Mouse (Mus musculus) midbrain, postnatal 0 days (tissue): ENCODE data around the gene Tm7sf2. TPM values are rescaled to one million over a fixed set of nuclear protein-coding genes. Genes with fewer than 3 reads are reported as not detected.
A peak's percentile ranks its signal among the peaks of the same experiment; 100 is the strongest.

Experiments used
- ATAC-seq: fragments of 200-750 bp; cut with Nextera tagmentation; 2 replicates; pipeline ENCODE4 v1.8.0; 2017; ENCODE audit warnings: moderate number of reproducible peaks, mild to moderate bottlenecking, moderate TSS enrichment, moderate library complexity; ENCODE audit not compliant: low FRiP score
- DNase-seq: peaks from one replicate; pipeline ENCODE4 v3.0.0-alpha.2; 2015; ENCODE audit warnings: low spot score
- H3K27ac ChIP-seq: fragments of 300-500 bp; sonication (generic); 2 replicates; pipeline ENCODE4 v1.5.1; 2014; ENCODE audit warnings: low read depth, mild to moderate bottlenecking, low read length, mixed read lengths
- H3K27me3 ChIP-seq: fragments of 300-500 bp; sonication (generic); 2 replicates; pipeline ENCODE4 v1.6.1; 2014; ENCODE audit warnings: low read length, control low read depth, mixed read lengths; ENCODE audit not compliant: insufficient read depth
- H3K36me3 ChIP-seq: fragments of 300-500 bp; sonication (generic); 2 replicates; pipeline ENCODE4 v1.6.1; 2014; ENCODE audit warnings: low read length, control low read depth, mixed read lengths; ENCODE audit not compliant: insufficient read depth
- H3K4me1 ChIP-seq: fragments of 300-500 bp; sonication (generic); 2 replicates; pipeline ENCODE4 v1.6.1; 2014; ENCODE audit warnings: mild to moderate bottlenecking, control low read depth, antibody characterized with exemption, low read length, mixed read lengths; ENCODE audit not compliant: insufficient read depth
- H3K4me2 ChIP-seq: fragments of 300-500 bp; sonication (generic); 2 replicates; pipeline ENCODE4 v1.6.1; 2014; ENCODE audit warnings: low read depth, mild to moderate bottlenecking, low read length, mixed read lengths; ENCODE audit not compliant: poor library complexity, severe bottlenecking
- H3K4me3 ChIP-seq: fragments of 300-500 bp; sonication (generic); 2 replicates; pipeline ENCODE4 v1.5.1; 2014; ENCODE audit warnings: low read depth, mild to moderate bottlenecking, low read length, moderate library complexity
- H3K9ac ChIP-seq: fragments of 300-500 bp; sonication (generic); replicated peaks from 2 replicates; pipeline ENCODE4 v1.6.1; 2014; ENCODE audit warnings: mild to moderate bottlenecking, low read length, moderate library complexity, mixed read lengths; ENCODE audit not compliant: poor library complexity, severe bottlenecking
- H3K9me3 ChIP-seq: fragments of 300-500 bp; sonication (generic); 2 replicates; pipeline ENCODE4 v1.6.1; 2016; ENCODE audit warnings: low read length, control low read depth
- CTCF ChIP-seq: IDR thresholded peaks from 2 replicates; pipeline ENCODE4 v1.5.1; 2016; ENCODE audit warnings: antibody characterized with exemption, mild to moderate bottlenecking
- WGBS: fragments of 180-500 bp; shearing (Covaris S2); extraction: QIAGEN DNeasy Blood & Tissue Kit; methylation state at CpG from one replicate; pipeline ENCODE4 v1.1.7; 2014; 5-methylcytosine and 5-hydroxymethylcytosine counted together
- microRNA-seq: library from miRNA; unstranded; fragments of <30 nt; microRNA quantifications from one replicate; pipeline ENCODE4, GENCODE M21; 2016; ENCODE audit warnings: borderline number of aligned reads
- polyA plus RNA-seq: library from polyadenylated mRNA; unstranded; fragments of >200 nt; fragmentation: Nextera tagmentation; extraction: Ambion mirVana; gene quantifications from 2 replicates; pipeline ENCODE4 v1.2.1, GENCODE M21; 2015
- total RNA-seq: library from RNA; depleted of rRNA; stranded (reverse); fragments of >200 nt; gene quantifications from 2 replicates; pipeline ENCODE4 v1.2.3, GENCODE M21; 2014; rRNA removed

Gene Tm7sf2
- total and polyA plus RNA-seq, 2 experiments from 2014 or later, result 50.2 to 79.5 TPM

DNA sequence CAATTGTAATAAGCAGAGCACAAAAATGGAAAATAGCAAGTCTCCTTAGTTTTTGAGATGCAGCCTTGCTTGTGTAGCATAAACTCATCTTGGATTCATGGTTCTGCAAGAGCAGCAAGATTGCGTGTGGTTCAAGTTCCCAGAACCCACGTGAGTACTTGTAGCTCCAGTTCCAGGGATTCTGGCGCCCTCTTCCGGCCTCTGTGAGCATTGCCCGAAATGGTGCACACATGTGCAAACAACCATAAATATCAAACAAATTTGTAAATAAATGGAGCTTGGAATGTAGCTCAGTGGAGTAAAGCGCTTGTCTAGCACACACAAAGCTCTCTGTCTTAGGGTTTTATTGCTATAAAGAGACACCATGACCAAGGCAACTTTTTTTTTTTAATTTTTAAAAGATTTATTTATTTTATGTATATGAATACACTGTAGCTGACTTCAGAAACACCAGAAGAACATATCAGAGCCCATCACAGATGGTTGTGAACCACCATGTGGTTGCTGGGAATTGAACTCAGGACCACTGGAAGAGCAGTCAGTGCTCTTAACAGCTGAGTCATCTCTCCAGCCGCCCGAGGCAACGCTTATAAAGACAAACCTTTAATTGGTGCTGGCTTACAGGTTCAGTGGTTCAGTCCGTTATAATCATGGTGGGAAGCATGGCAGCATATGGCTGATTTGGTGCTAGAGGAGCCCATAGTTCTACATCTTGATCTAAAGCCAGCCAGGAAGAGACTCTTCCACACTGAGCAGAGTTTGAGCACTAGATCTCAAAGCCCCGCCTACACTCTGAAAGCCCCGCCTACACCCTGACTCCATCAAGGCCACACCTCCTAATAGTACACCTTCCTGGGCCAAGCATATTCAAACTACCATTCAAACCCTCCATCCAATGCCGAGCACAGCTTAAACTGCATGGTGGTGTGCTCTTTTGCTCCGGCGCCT is 49.8 kb downstream of the Tm7sf2 start:
- TF ChIP-seq CTCF, result peak; percentile 91
- Histone ChIP-seq H3K27ac (no peak overlapping the region), H3K36me3 (no peaks in the 10 kb centered on the region), H3K4me1 (0 out of 2 replicates have a peak, but pooled peaks cover 7% of the 10 kb centered on the region), H3K27me3 (peaks cover 5% of the 10 kb centered on the region; the same call in 1 of the 2 replicates), H3K9ac (no peak overlapping the region), H3K4me2 (no peak overlapping the region), H3K9me3 (no peaks in the 10 kb centered on the region), H3K4me3 (no peak overlapping the region)
- peak; percentile 90 for DNase-seq
- ATAC-seq, result no peak
- WGBS, result 34% methylated on average over 15 of the region's 15 CpGs

DNA sequence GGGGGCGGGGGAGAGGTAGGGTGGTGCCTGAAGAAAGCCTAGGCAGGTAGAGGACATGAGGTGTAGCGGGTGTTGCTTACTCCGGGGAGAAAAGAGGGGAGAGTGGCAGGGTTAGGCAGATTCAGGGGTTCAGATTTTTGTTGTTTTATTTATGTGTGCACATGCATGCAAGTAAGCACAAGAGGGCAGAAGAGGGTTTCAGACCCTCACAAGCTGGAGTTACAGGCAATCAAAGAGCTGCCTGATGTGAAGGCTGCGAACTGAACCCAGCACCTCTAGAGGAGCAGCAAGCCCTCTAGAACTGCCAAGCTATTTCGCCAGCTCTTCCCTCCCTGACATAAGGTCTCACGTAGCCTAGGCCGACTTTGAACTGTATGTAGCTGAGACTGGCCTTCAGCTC is 51.6 kb downstream of the Tm7sf2 start:
- TF ChIP-seq CTCF, result peak; percentile 55
- whole genome bisulfite sequencing, result 51% methylated on average over 7 of the region's 7 CpGs
- Histone ChIP-seq H3K9me3 (no peaks in the 10 kb centered on the region), H3K4me2 (peak overlapping the region; percentile 88; the same call in 1 of the 2 replicates), H3K27ac (no peak overlapping the region), H3K4me3 (no peak overlapping the region), H3K9ac (no peak overlapping the region), H3K36me3 (no peaks in the 10 kb centered on the region), H3K4me1 (0 out of 2 replicates have a peak, but pooled peaks cover 7% of the 10 kb centered on the region), H3K27me3 (peaks cover 5% of the 10 kb centered on the region; the same call in 1 of the 2 replicates)
- peak; percentile 49 for DNase-seq
- no peak for ATAC-seq

DNA sequence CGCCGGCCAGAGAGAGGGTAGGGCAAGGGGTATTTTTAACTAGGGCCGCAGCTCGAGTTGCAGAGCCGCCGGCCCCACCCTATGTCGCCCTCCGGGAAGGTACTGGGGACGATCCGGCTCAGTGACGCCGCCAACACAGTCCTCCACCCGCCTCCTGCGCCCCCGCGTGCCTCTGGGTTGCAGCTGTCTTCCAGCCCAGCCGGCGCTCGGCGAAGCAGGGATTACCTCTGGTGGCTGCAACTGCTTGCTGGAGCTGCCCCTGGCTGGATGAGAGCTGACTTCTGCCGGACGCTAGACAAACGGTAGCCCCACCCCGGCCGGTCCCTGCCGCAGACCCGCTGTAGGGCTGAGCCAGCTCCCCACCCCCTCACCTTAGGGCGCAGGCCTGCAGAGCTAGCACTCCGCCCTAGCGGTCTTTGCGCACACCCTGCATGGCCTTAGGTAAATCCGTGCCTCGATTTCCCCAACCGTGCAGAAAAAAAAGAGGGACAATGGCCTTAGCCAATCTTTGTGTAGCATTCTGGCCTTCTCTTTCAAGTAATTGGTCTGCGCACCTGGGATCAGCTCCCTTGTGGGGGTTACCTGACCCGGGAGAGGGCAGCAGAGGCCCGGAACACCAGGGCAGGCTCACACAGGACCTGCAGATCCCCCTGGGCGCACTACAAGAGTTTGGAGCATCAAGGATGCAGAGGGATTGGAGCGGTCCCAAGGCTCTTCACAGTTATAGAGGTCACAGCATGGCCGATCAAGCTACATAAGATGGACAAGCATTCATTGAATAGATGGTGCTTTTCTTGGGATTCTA is 52.5 kb downstream of the Tm7sf2 start, which contains the start of gene Capn1:
Capn1 (minus strand) TSS at position 387 of the 805 bp plus-strand sequence.
- Histone ChIP-seq H3K4me2 (peak within 1 kb of the TSS; percentile 88), H3K27ac (no peak within 1 kb of the TSS), H3K27me3 (peaks cover 5% of the 10 kb centered on the region; the same call in 1 of the 2 replicates), H3K9me3 (no peaks in the 10 kb centered on the region), H3K36me3 (no peaks in the 10 kb centered on the region), H3K4me1 (0 out of 2 replicates have a peak, but pooled peaks cover 7% of the 10 kb centered on the region), H3K4me3 (peak within 1 kb of the TSS; percentile 49), H3K9ac (peak within 1 kb of the TSS; percentile 68)
- ATAC-seq (peak; percentile 71), DNase-seq (peak; percentile 60)
- WGBS, result 4% methylated on average over 32 of the region's 40 CpGs
- TF ChIP-seq CTCF, result peak; percentile 34

DNA sequence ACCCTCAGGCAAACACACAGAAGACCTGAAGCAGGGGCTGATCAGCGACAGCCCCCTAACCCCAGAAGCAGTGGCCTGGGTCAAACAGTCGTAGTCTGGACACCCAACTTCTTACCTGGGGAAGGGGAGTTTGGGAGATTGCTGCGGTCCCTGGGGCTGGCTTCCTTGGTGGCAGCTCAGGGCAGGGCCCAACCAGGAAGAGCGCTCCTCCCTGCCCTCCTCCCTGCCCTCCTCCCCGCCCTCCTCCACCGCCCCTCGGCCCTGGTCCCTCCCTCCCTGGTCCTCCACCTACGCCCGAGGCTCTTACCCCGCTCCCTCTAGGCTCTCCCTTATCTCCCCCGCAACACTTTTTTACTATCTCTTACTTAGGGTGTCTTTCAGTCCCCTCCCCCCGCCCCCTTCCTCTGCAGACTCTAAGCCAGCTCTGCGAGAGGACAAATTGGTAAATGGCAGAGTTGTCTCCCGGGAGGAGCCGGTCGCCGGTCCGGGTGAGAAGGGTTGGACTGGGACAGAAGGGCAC is 53.1 kb downstream of the Tm7sf2 start:
- WGBS, result 3% methylated on average over 14 of the region's 18 CpGs
- H3K36me3 ChIP-seq, result no peaks in the 10 kb centered on the region
- no peak overlapping the region for H3K27ac ChIP-seq
- peaks cover 5% of the 10 kb centered on the region; the same call in 1 of the 2 replicates for H3K27me3 ChIP-seq
- peak overlapping the region; percentile 49 for H3K4me3 ChIP-seq
- H3K4me1 ChIP-seq, result 0 out of 2 replicates have a peak, but pooled peaks cover 7% of the 10 kb centered on the region
- no peaks in the 10 kb centered on the region for H3K9me3 ChIP-seq
- peak overlapping the region; percentile 88 for H3K4me2 ChIP-seq
- peak overlapping the region; percentile 68 for H3K9ac ChIP-seq
- peak; percentile 57 for ATAC-seq
- no peak for TF ChIP-seq CTCF
- DNase-seq, result no peak

DNA sequence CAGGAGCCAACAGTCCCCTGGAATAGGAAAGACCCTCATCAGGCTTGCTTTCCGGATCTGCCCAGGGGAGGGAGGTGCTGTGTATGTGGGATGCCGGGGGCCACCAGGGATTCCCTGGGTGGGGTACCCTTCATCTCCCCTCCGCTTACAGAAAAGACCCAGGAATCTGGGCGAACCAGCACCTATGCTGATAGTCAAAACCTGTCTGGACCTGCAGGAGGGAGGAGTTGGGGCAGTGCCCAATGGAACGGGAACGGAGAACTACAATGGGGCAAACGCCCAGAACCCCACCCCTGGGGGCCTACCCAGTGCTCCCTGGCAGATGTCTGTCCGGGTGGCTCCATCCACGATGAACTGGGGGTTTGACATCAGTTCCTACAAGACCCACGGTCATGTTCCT is 54.5 kb downstream of the Tm7sf2 start:
- no peak for DNase-seq
- Histone ChIP-seq H3K27ac (no peak overlapping the region), H3K4me1 (0 out of 2 replicates have a peak, but pooled peaks cover 7% of the 10 kb centered on the region), H3K9me3 (no peaks in the 10 kb centered on the region), H3K27me3 (peaks cover 5% of the 10 kb centered on the region; the same call in 1 of the 2 replicates), H3K4me2 (no peak overlapping the region), H3K36me3 (no peaks in the 10 kb centered on the region), H3K9ac (no peak overlapping the region), H3K4me3 (no peak overlapping the region)
- ATAC-seq, result no peak
- 90% methylated on average over 10 of the region's 10 CpGs for WGBS
- no peak for TF ChIP-seq CTCF

Small RNA genes within 50 kb of the gene (microRNA-seq; reads per million reads assigned to microRNA genes)
- gene Mir6988, result 3.4 reads per million, percentile 2 among the genes with 10 or more reads in this experiment

Other genes starting within 250 kb of the Tm7sf2 start
- 11.2 and 19.1 TPM in 2 replicates for gene Frmd8, start 193.1 kb downstream of the Tm7sf2 start, total RNA-seq
- 11.2 and 11.7 TPM in 2 replicates for gene Frmd8, start 193.1 kb downstream of the Tm7sf2 start, polyA plus RNA-seq
- gene Slc25a45, start 190.6 kb downstream of the Tm7sf2 start, total RNA-seq, result 3.7 and 4.8 TPM in 2 replicates
- gene Slc25a45, start 190.6 kb downstream of the Tm7sf2 start, polyA plus RNA-seq, result 2.1 and 2.7 TPM in 2 replicates
- 9.0 and 11.4 TPM in 2 replicates for gene Tigd3, start 174.2 kb downstream of the Tm7sf2 start, total RNA-seq
- gene Tigd3, start 174.2 kb downstream of the Tm7sf2 start, polyA plus RNA-seq, result 10.6 and 10.9 TPM in 2 replicates
- gene Dpf2, start 155.4 kb downstream of the Tm7sf2 start, total RNA-seq, result 52.9 and 84.7 TPM in 2 replicates
- gene Dpf2, start 155.4 kb downstream of the Tm7sf2 start, polyA plus RNA-seq, result 57.7 and 61.0 TPM in 2 replicates
- gene Cdc42ep2, start 143.6 kb downstream of the Tm7sf2 start, total RNA-seq, result 20.6 and 28.4 TPM in 2 replicates
- 19.2 and 20.9 TPM in 2 replicates for gene Cdc42ep2, start 143.6 kb downstream of the Tm7sf2 start, polyA plus RNA-seq
- gene Pola2, start 104.2 kb downstream of the Tm7sf2 start, total RNA-seq, result 17.8 and 21.6 TPM in 2 replicates
- gene Pola2, start 104.2 kb downstream of the Tm7sf2 start, polyA plus RNA-seq, result 16.7 and 16.9 TPM in 2 replicates
- not detected in 2 replicates for gene Slc22a20, start 82.2 kb downstream of the Tm7sf2 start, total RNA-seq
- gene Slc22a20, start 82.2 kb downstream of the Tm7sf2 start, polyA plus RNA-seq, result not detected in 2 replicates
- gene Capn1, start 52.5 kb downstream of the Tm7sf2 start, total RNA-seq, result 7.9 and 13.2 TPM in 2 replicates
- gene Capn1, start 52.5 kb downstream of the Tm7sf2 start, polyA plus RNA-seq, result 3.3 and 3.9 TPM in 2 replicates
- 27.8 and 36.3 TPM in 2 replicates for gene Syvn1, start 21.8 kb downstream of the Tm7sf2 start, total RNA-seq
- 34.6 and 34.8 TPM in 2 replicates for gene Syvn1, start 21.8 kb downstream of the Tm7sf2 start, polyA plus RNA-seq
- gene Mrpl49, start 10.6 kb downstream of the Tm7sf2 start, total RNA-seq, result 34.7 and 37.3 TPM in 2 replicates
- gene Mrpl49, start 10.6 kb downstream of the Tm7sf2 start, polyA plus RNA-seq, result 50.0 and 55.8 TPM in 2 replicates
- 494 and 628 TPM in 2 replicates for gene Fau, start 10.5 kb downstream of the Tm7sf2 start, total RNA-seq
- gene Fau, start 10.5 kb downstream of the Tm7sf2 start, polyA plus RNA-seq, result 587 and 625 TPM in 2 replicates
- 53.3 and 59.1 TPM in 2 replicates for gene Znhit2, start 7.2 kb downstream of the Tm7sf2 start, total RNA-seq
- 40.4 and 41.0 TPM in 2 replicates for gene Znhit2, start 7.2 kb downstream of the Tm7sf2 start, polyA plus RNA-seq
- 95.7 and 114 TPM in 2 replicates for gene Vps51, start 8.9 kb upstream of the Tm7sf2 start, total RNA-seq
- gene Vps51, start 8.9 kb upstream of the Tm7sf2 start, polyA plus RNA-seq, result 92.4 and 101 TPM in 2 replicates
- not detected in 2 replicates for gene Tmem262, start 11.7 kb upstream of the Tm7sf2 start, total RNA-seq
- gene Tmem262, start 11.7 kb upstream of the Tm7sf2 start, polyA plus RNA-seq, result not detected in 2 replicates
- not detected in 2 replicates for gene Gm28374, start 13.9 kb upstream of the Tm7sf2 start, total RNA-seq
- 0.81 and 1.1 TPM in 2 replicates for gene Gm28374, start 13.9 kb upstream of the Tm7sf2 start, polyA plus RNA-seq
- gene Zfpl1, start 16.6 kb upstream of the Tm7sf2 start, total RNA-seq, result 76.0 and 97.6 TPM in 2 replicates
- gene Zfpl1, start 16.6 kb upstream of the Tm7sf2 start, polyA plus RNA-seq, result 92.0 and 99.6 TPM in 2 replicates
- 1.3 and 1.6 TPM in 2 replicates for gene Cdca5, start 16.6 kb upstream of the Tm7sf2 start, total RNA-seq
- 1.6 and 1.8 TPM in 2 replicates for gene Cdca5, start 16.6 kb upstream of the Tm7sf2 start, polyA plus RNA-seq
- gene AC131692.1, start 26.0 kb upstream of the Tm7sf2 start, total RNA-seq, result not detected in 2 replicates
- not detected in 2 replicates for gene AC131692.1, start 26.0 kb upstream of the Tm7sf2 start, polyA plus RNA-seq
- 0.42 and 1.0 TPM in 2 replicates for gene Naaladl1, start 37.4 kb upstream of the Tm7sf2 start, total RNA-seq
- gene Naaladl1, start 37.4 kb upstream of the Tm7sf2 start, polyA plus RNA-seq, result 0.41 and 0.53 TPM in 2 replicates
- 66.6 and 73.1 TPM in 2 replicates for gene Sac3d1, start 50.3 kb upstream of the Tm7sf2 start, total RNA-seq
- gene Sac3d1, start 50.3 kb upstream of the Tm7sf2 start, polyA plus RNA-seq, result 52.6 and 53.1 TPM in 2 replicates
- gene Snx15, start 59.9 kb upstream of the Tm7sf2 start, total RNA-seq, result 51.0 and 66.4 TPM in 2 replicates
- 66.1 and 69.1 TPM in 2 replicates for gene Snx15, start 59.9 kb upstream of the Tm7sf2 start, polyA plus RNA-seq
- not detected in 2 replicates for gene Batf2, start 72.6 kb upstream of the Tm7sf2 start, total RNA-seq
- not detected in 2 replicates for gene Batf2, start 72.6 kb upstream of the Tm7sf2 start, polyA plus RNA-seq
- 83.4 and 123 TPM in 2 replicates for gene Arl2, start 73.2 kb upstream of the Tm7sf2 start, total RNA-seq
- 159 and 174 TPM in 2 replicates for gene Arl2, start 73.2 kb upstream of the Tm7sf2 start, polyA plus RNA-seq
- gene Majin, start 116.0 kb upstream of the Tm7sf2 start, total RNA-seq, result not detected in 2 replicates
- 0.16 and 0.18 TPM in 2 replicates for gene Majin, start 116.0 kb upstream of the Tm7sf2 start, polyA plus RNA-seq
- gene Gpha2, start 158.0 kb upstream of the Tm7sf2 start, total RNA-seq, result not detected in 2 replicates
- gene Gpha2, start 158.0 kb upstream of the Tm7sf2 start, polyA plus RNA-seq, result 0.31 TPM in 1 of 2 replicates, not detected in the other
- gene Ppp2r5b, start 167.5 kb upstream of the Tm7sf2 start, total RNA-seq, result 248 and 256 TPM in 2 replicates
- 177 and 189 TPM in 2 replicates for gene Ppp2r5b, start 167.5 kb upstream of the Tm7sf2 start, polyA plus RNA-seq
- gene Atg2a, start 173.3 kb upstream of the Tm7sf2 start, total RNA-seq, result 34.3 and 38.2 TPM in 2 replicates
- gene Atg2a, start 173.3 kb upstream of the Tm7sf2 start, polyA plus RNA-seq, result 9.6 and 9.7 TPM in 2 replicates
- 117 and 139 TPM in 2 replicates for gene Ehd1, start 208.4 kb upstream of the Tm7sf2 start, total RNA-seq
- gene Ehd1, start 208.4 kb upstream of the Tm7sf2 start, polyA plus RNA-seq, result 73.0 and 74.0 TPM in 2 replicates
- 4.8 and 5.4 TPM in 2 replicates for gene Cdc42bpg, start 238.1 kb upstream of the Tm7sf2 start, total RNA-seq
- 0.20 and 0.67 TPM in 2 replicates for gene Cdc42bpg, start 238.1 kb upstream of the Tm7sf2 start, polyA plus RNA-seq